Mouse (Mus musculus): ENCODE measurements at regions not wholly inside any gene's neighbourhood (a gene's known extent, or its start where the extent isn't known, plus 50 kb on each side); places are given as distances from the start of the nearest gene placed in this dataset.

DNA sequence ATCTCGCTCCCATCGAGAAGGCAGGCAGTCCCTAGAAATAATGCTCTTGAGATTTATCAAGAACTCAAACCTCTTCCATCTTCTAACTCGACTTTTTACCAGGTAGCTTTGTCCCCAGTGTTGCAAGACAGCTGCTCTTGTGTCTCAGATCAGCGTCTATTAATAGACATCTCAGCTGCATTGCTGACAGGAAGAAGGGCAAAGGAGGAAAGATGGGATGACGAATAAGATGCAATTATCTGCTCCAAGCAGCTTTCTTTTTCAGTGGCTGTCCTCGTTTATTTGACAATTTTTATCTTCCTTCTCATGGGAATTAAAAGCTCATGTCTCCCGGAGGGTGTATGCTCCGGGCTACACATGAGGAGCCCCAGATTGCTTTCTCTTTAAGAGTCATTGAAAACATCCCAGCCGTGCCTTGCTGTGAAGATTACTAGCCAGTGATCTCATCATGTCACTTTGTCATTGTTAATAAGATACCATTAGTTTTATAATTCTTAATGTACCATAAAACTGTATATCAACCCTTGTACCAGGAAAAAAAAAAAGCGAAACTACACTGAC lies 299.9 kb upstream of the Eci2 start:
- DNase-seq (ENCODE audit: extremely low read depth, low read depth, low spot score): no peak
- no peak overlapping the region for H3K27ac ChIP-seq (replicated peaks; ENCODE audit: insufficient read depth, low read depth, low read length)
- no peaks in the 10 kb centered on the region for H3K79me2 ChIP-seq (ENCODE audit: control insufficient read depth, insufficient read depth, low read length)
- no peak overlapping the region for H3K9ac ChIP-seq (ENCODE audit: low read depth, low read length)
- no peak overlapping the region for H3K4me3 ChIP-seq (ENCODE audit: insufficient read depth, low read depth, low read length)
- H3K36me3 ChIP-seq (ENCODE audit: control insufficient read depth, insufficient read depth, low read length): no peaks in the 10 kb centered on the region
- no peak for TF ChIP-seq CTCF (IDR thresholded peaks at IDR 0.05; ENCODE audit: low read depth, low read length)
- TF ChIP-seq POLR2A (IDR thresholded peaks at IDR 0.05; ENCODE audit: extremely low read depth, insufficient read depth, low read length): no peak
- H3K4me1 ChIP-seq (ENCODE audit: control insufficient read depth, insufficient read depth, low read length): no peaks in the 10 kb centered on the region
- WGBS: 66% methylated on average over 10 of the region's 10 CpGs
- H3K27me3 ChIP-seq (ENCODE audit: control insufficient read depth, insufficient read depth, low read length): no peaks in the 10 kb centered on the region

DNA sequence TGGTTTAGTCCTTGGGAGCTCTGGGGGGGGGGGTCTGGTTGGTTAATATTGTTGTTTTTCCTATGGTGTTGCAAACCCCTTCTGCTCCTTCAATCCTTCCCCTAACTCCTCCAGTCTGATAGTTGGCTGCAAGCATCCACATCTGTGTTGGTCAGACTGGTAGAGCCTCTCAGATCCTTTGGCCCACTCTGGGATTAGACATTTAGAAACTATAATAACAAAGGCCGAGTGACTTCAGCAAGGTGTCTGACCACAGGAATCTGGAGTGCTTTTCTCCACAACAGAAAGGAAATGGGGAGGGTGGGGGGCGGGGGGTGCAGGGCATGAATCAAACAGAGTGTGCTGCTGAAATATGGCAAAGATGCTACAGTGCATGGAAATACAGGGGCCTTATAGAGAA lies 301.4 kb upstream of the Eci2 start:
- no peaks in the 10 kb centered on the region for H3K4me1 ChIP-seq (ENCODE audit: control insufficient read depth, insufficient read depth, low read length)
- TF ChIP-seq POLR2A (IDR thresholded peaks at IDR 0.05; ENCODE audit: extremely low read depth, insufficient read depth, low read length) (no peak), CTCF (IDR thresholded peaks at IDR 0.05; ENCODE audit: low read depth, low read length) (no peak)
- WGBS: 83% methylated on average over 2 of the region's 2 CpGs

DNA sequence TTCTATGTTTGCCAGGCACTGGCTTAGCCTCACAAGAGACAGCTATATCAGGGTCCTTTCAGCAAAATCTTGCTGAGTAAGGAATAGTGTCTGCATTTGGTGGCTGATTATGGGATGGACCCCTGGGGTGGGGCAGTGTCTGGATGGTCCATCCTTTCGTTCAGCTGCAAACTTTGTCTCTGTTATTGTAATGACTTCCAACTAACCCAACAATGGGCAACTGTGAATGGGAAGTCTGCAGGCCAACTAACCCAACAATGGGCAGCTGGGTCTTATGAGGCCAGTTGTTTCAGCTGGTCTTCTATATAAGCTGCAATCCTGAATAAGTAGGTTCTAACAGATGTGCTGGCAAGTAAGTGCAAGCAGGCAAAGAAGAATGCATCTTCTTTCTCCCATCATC lies 304.0 kb upstream of the Eci2 start:
- WGBS: 76% methylated on average over 1 of the region's 1 CpGs
- H3K4me1 ChIP-seq (ENCODE audit: control insufficient read depth, insufficient read depth, low read length): no peaks in the 10 kb centered on the region
- TF ChIP-seq CTCF (IDR thresholded peaks at IDR 0.05; ENCODE audit: low read depth, low read length) (no peak), POLR2A (IDR thresholded peaks at IDR 0.05; ENCODE audit: extremely low read depth, insufficient read depth, low read length) (no peak)
- no peak overlapping the region for H3K27ac ChIP-seq (replicated peaks; ENCODE audit: insufficient read depth, low read depth, low read length)
- no peaks in the 10 kb centered on the region for H3K27me3 ChIP-seq (ENCODE audit: control insufficient read depth, insufficient read depth, low read length)
- H3K79me2 ChIP-seq (ENCODE audit: control insufficient read depth, insufficient read depth, low read length): no peaks in the 10 kb centered on the region
- H3K9ac ChIP-seq (ENCODE audit: low read depth, low read length): no peak overlapping the region
- no peaks in the 10 kb centered on the region for H3K36me3 ChIP-seq (ENCODE audit: control insufficient read depth, insufficient read depth, low read length)
- DNase-seq (ENCODE audit: extremely low read depth, low read depth, low spot score): no peak
- no peak overlapping the region for H3K4me3 ChIP-seq (ENCODE audit: insufficient read depth, low read depth, low read length)

More for the DNA sequence above, 301.4 kb upstream of the Eci2 start:
- H3K4me3 ChIP-seq (ENCODE audit: insufficient read depth, low read depth, low read length): no peak overlapping the region
- H3K79me2 ChIP-seq (ENCODE audit: control insufficient read depth, insufficient read depth, low read length): no peaks in the 10 kb centered on the region
- no peak overlapping the region for H3K27ac ChIP-seq (replicated peaks; ENCODE audit: insufficient read depth, low read depth, low read length)
- no peak for DNase-seq (ENCODE audit: extremely low read depth, low read depth, low spot score)
- no peak overlapping the region for H3K9ac ChIP-seq (ENCODE audit: low read depth, low read length)
- H3K36me3 ChIP-seq (ENCODE audit: control insufficient read depth, insufficient read depth, low read length): no peaks in the 10 kb centered on the region
- no peaks in the 10 kb centered on the region for H3K27me3 ChIP-seq (ENCODE audit: control insufficient read depth, insufficient read depth, low read length)

DNA sequence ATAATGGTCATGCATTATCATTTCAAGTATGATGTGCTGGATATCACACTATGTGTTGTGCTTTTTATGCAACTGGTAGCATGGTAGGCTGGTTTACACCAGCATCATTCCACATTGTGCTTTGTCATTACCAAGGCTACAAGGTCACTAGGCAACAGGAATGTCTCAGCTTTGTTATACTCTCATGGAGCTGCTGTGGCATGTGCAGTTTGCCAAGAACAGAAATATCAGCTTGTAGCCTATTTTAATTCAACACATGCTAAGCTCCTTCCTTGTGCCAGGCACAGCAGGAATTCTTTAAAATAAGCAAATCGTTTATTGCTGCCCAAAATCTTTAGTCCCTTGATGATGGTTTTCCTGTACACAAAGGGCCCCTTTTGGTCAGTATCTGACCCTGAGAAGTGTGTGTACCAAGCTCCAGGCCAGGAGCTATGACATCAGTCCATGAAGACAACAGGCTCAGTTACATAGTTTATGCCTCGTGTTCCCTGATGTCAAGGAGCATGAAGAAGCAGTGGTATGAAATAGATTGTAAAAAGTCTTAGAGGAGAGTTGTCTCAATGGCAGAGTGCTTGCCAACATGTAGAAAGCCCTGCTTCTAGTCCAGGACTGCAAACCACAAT lies 314.0 kb upstream of the Cdyl start:
- 80% methylated on average over 2 of the region's 2 CpGs for WGBS
- H3K27me3 ChIP-seq (ENCODE audit: control insufficient read depth, insufficient read depth, low read length): no peaks in the 10 kb centered on the region
- H3K9ac ChIP-seq (ENCODE audit: low read depth, low read length): no peak overlapping the region
- H3K27ac ChIP-seq (replicated peaks; ENCODE audit: insufficient read depth, low read depth, low read length): no peak overlapping the region
- no peak for TF ChIP-seq POLR2A (IDR thresholded peaks at IDR 0.05; ENCODE audit: extremely low read depth, insufficient read depth, low read length)
- no peak for TF ChIP-seq CTCF (IDR thresholded peaks at IDR 0.05; ENCODE audit: low read depth, low read length)
- no peaks in the 10 kb centered on the region for H3K4me1 ChIP-seq (ENCODE audit: control insufficient read depth, insufficient read depth, low read length)
- no peak for DNase-seq (ENCODE audit: extremely low read depth, low read depth, low spot score)
- H3K4me3 ChIP-seq (ENCODE audit: insufficient read depth, low read depth, low read length): no peak overlapping the region
- H3K36me3 ChIP-seq (ENCODE audit: control insufficient read depth, insufficient read depth, low read length): no peaks in the 10 kb centered on the region
- H3K79me2 ChIP-seq (ENCODE audit: control insufficient read depth, insufficient read depth, low read length): no peaks in the 10 kb centered on the region

DNA sequence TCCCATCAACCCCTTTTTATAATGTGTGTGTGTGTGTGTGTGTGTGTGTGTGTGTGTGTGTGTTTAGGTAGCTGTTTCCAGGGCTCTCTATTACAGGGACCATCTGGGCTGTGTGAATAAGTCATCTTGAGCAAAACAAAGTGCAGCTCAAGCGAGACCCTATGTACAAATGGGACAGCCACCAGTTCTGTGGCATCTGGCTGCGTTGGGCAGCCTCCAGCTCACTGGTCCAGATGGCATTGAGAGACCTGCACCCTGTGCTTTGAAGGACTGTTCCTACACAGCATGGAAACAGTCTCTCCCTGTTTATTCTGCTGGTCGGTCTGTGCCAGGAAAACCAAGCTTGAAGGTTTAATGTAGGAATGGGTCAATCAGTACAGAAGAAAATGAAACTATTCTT lies 311.4 kb upstream of the Cdyl start:
- H3K27me3 ChIP-seq (ENCODE audit: control insufficient read depth, insufficient read depth, low read length): no peaks in the 10 kb centered on the region
- no peak overlapping the region for H3K4me3 ChIP-seq (ENCODE audit: insufficient read depth, low read depth, low read length)
- H3K9ac ChIP-seq (ENCODE audit: low read depth, low read length): no peak overlapping the region
- no peak overlapping the region for H3K27ac ChIP-seq (replicated peaks; ENCODE audit: insufficient read depth, low read depth, low read length)
- WGBS: 84% methylated on average over 3 of the region's 3 CpGs
- H3K79me2 ChIP-seq (ENCODE audit: control insufficient read depth, insufficient read depth, low read length): no peaks in the 10 kb centered on the region
- no peaks in the 10 kb centered on the region for H3K36me3 ChIP-seq (ENCODE audit: control insufficient read depth, insufficient read depth, low read length)
- no peak for DNase-seq (ENCODE audit: extremely low read depth, low read depth, low spot score)
- TF ChIP-seq POLR2A (IDR thresholded peaks at IDR 0.05; ENCODE audit: extremely low read depth, insufficient read depth, low read length) (no peak), CTCF (IDR thresholded peaks at IDR 0.05; ENCODE audit: low read depth, low read length) (no peak)
- no peaks in the 10 kb centered on the region for H3K4me1 ChIP-seq (ENCODE audit: control insufficient read depth, insufficient read depth, low read length)

DNA sequence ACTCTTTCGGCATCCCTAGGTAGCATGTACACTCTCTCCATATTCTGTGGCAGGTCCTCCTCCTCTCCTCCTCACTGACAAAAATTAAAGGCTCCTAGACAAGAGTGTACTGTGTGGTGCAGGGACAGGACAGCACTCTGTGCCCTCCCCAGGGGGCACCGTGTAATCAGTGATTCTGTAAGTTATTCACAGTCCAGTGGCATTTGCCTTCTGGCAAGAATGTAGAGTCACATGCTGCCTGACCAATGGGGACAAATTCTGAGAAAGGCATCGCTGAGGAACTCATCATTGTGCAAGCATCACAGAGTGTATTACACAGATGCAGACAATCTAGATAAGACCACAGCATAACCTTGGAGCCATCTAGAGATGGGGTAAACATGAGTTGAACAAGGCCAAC lies 300.3 kb upstream of the Cdyl start:
- no peaks in the 10 kb centered on the region for H3K4me1 ChIP-seq (ENCODE audit: control insufficient read depth, insufficient read depth, low read length)
- TF ChIP-seq POLR2A (IDR thresholded peaks at IDR 0.05; ENCODE audit: extremely low read depth, insufficient read depth, low read length) (no peak), CTCF (IDR thresholded peaks at IDR 0.05; ENCODE audit: low read depth, low read length) (no peak)
- H3K27ac ChIP-seq (replicated peaks; ENCODE audit: insufficient read depth, low read depth, low read length): no peak overlapping the region
- no peaks in the 10 kb centered on the region for H3K27me3 ChIP-seq (ENCODE audit: control insufficient read depth, insufficient read depth, low read length)
- no peak overlapping the region for H3K4me3 ChIP-seq (ENCODE audit: insufficient read depth, low read depth, low read length)
- no peaks in the 10 kb centered on the region for H3K79me2 ChIP-seq (ENCODE audit: control insufficient read depth, insufficient read depth, low read length)
- no peaks in the 10 kb centered on the region for H3K36me3 ChIP-seq (ENCODE audit: control insufficient read depth, insufficient read depth, low read length)
- 71% methylated on average over 3 of the region's 3 CpGs for WGBS
- no peak overlapping the region for H3K9ac ChIP-seq (ENCODE audit: low read depth, low read length)
- no peak for DNase-seq (ENCODE audit: extremely low read depth, low read depth, low spot score)
